Mouse (Mus musculus): ENCODE data around the gene Zfp652. TPM values are rescaled to one million over a fixed set of nuclear protein-coding genes. Genes with fewer than 3 reads are reported as not detected.

Zfp652 gene
- total and polyA plus RNA-seq, 3 experiments, result 57.0 to 261 (median 180) TPM

DNA sequence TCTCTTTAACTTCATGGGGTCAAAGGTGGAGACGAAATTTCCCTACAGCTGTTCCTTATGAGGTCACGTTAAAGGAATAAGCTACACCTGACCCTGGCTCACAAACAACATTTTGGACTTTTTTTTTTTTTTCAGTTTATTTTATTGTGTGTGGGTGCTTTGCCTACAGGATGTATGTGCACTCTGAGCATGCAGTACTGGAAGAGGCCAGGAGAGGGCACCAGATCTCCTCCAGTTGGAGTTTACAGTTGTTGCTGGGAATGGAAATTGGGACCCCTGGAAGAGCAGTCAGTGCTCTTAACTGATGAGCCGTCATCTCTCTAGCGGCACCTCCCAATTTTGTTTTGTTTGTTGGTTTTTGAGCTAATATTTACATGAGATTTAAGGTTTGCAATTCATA lies 73.2 kb downstream of the Zfp652 start:
- Histone ChIP-seq H3K4me1 (ENCODE audit: insufficient read depth, low read depth, low read length) (peaks cover 9% of the 10 kb centered on the region; the same call in 1 of the 2 replicates), H3K36me3 (replicated peaks) (peaks cover 77% of the 10 kb centered on the region), H3K27me3 (ENCODE audit: insufficient read depth, low read length) (no peaks in the 10 kb centered on the region), H3K4me3 (ENCODE audit: low read depth, low read length) (no peak overlapping the region), H3K9me3 (replicated peaks) (peaks cover 7% of the 10 kb centered on the region)
- ATAC-seq (ENCODE audit: extremely low read depth, insufficient number of reproducible peaks, low FRiP score, poor library complexity, severe bottlenecking) (no peak), DNase-seq (ENCODE audit: low spot score) (no peak)
- no peak for TF ChIP-seq TAL1 (conservative IDR thresholded peaks at IDR 0.05; ENCODE audit: low read depth, low read length)
- peak; percentile 55 for TF ChIP-seq CTCF (IDR thresholded peaks at IDR 0.05; ENCODE audit: low read depth, low read length)

DNA sequence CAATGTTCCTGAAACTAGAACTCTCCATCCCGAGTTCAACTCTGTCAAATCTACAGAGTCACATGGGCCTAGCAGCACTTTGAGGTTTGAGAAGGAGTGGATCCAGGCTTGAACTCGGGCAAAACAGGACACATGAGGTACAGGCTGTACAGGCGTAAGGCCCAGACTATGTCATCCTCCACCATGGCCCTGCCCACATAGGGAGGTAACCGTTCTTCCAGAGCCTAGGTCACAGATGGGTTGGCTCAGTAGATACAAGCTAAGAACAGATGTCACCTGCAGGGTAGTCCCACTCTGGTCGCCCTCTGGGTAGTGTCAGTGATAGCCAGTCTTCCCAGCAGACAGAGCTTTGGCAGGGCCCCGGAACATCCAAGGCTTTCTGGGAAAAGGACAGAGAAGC lies 74.0 kb downstream of the Zfp652 start:
- TF ChIP-seq POLR2AphosphoS5 (IDR thresholded peaks at IDR 0.05; ENCODE audit: insufficient replicate concordance, low read depth, low read length) (no peak), GATA1 (IDR thresholded peaks at IDR 0.05; ENCODE audit: borderline replicate concordance, low read length) (no peak), GATA2 (IDR thresholded peaks at IDR 0.05; ENCODE audit: borderline replicate concordance, low read depth, low read length) (no peak), CTCF (IDR thresholded peaks at IDR 0.05; ENCODE audit: low read depth, low read length) (no peak), TAL1 (conservative IDR thresholded peaks at IDR 0.05; ENCODE audit: low read depth, low read length) (no peak)
- ATAC-seq (ENCODE audit: extremely low read depth, insufficient number of reproducible peaks, low FRiP score, poor library complexity, severe bottlenecking), result no peak
- Histone ChIP-seq H3K36me3 (replicated peaks) (peaks cover 81% of the 10 kb centered on the region), H3K4me1 (ENCODE audit: insufficient read depth, low read depth, low read length) (peaks cover 9% of the 10 kb centered on the region; the same call in 1 of the 2 replicates), H3K9me3 (replicated peaks) (peaks cover 7% of the 10 kb centered on the region), H3K4me3 (ENCODE audit: low read depth, low read length) (no peak overlapping the region), H3K27me3 (ENCODE audit: insufficient read depth, low read length) (no peaks in the 10 kb centered on the region)
- DNase-seq (ENCODE audit: low spot score), result no peak

GRCm38 (mm10) chr11:95789451-95789891 lies 77.0 kb downstream of the Zfp652 start:
- H3K27me3 ChIP-seq (ENCODE audit: insufficient read depth, low read length), result no peaks in the 10 kb centered on the region
- DNase-seq (ENCODE audit: low spot score), result no peak
- ATAC-seq (ENCODE audit: extremely low read depth, insufficient number of reproducible peaks, low FRiP score, poor library complexity, severe bottlenecking), result no peak
- H3K4me3 ChIP-seq (ENCODE audit: low read depth, low read length), result no peak overlapping the region
- peaks cover 25% of the 10 kb centered on the region for H3K4me1 ChIP-seq (ENCODE audit: insufficient read depth, low read depth, low read length)
- TF ChIP-seq GATA2 (IDR thresholded peaks at IDR 0.05; ENCODE audit: borderline replicate concordance, low read depth, low read length) (no peak), GATA1 (IDR thresholded peaks at IDR 0.05; ENCODE audit: borderline replicate concordance, low read length) (no peak), TAL1 (conservative IDR thresholded peaks at IDR 0.05; ENCODE audit: low read depth, low read length) (no peak), POLR2AphosphoS5 (IDR thresholded peaks at IDR 0.05; ENCODE audit: insufficient replicate concordance, low read depth, low read length) (no peak), CTCF (IDR thresholded peaks at IDR 0.05; ENCODE audit: low read depth, low read length) (no peak)
- H3K9me3 ChIP-seq (replicated peaks), result peaks cover 7% of the 10 kb centered on the region
- peaks cover 71% of the 10 kb centered on the region for H3K36me3 ChIP-seq (replicated peaks)

GRCm38 (mm10) chr11:95791787-95792186 lies 79.3 kb downstream of the Zfp652 start:
- peaks cover 36% of the 10 kb centered on the region for H3K4me1 ChIP-seq (ENCODE audit: insufficient read depth, low read depth, low read length)
- DNase-seq (ENCODE audit: low spot score) (no peak), ATAC-seq (ENCODE audit: extremely low read depth, insufficient number of reproducible peaks, low FRiP score, poor library complexity, severe bottlenecking) (no peak)
- no peaks in the 10 kb centered on the region; the same call in 1 of the 2 replicates for H3K27me3 ChIP-seq (ENCODE audit: insufficient read depth, low read length)
- no peaks in the 10 kb centered on the region for H3K9me3 ChIP-seq (replicated peaks)
- H3K4me3 ChIP-seq (ENCODE audit: low read depth, low read length), result no peak overlapping the region
- peaks cover 53% of the 10 kb centered on the region for H3K36me3 ChIP-seq (replicated peaks)
- no peak for TF ChIP-seq CTCF (IDR thresholded peaks at IDR 0.05; ENCODE audit: low read depth, low read length)
- TF ChIP-seq POLR2AphosphoS5 (IDR thresholded peaks at IDR 0.05; ENCODE audit: insufficient replicate concordance, low read depth, low read length), result no peak
- TF ChIP-seq TAL1 (conservative IDR thresholded peaks at IDR 0.05; ENCODE audit: low read depth, low read length), result no peak
- TF ChIP-seq GATA1 (IDR thresholded peaks at IDR 0.05; ENCODE audit: borderline replicate concordance, low read length), result no peak
- TF ChIP-seq GATA2 (IDR thresholded peaks at IDR 0.05; ENCODE audit: borderline replicate concordance, low read depth, low read length), result no peak

GRCm38 (mm10) chr11:95792950-95793509 lies 80.6 kb downstream of the Zfp652 start:
- ATAC-seq (ENCODE audit: extremely low read depth, insufficient number of reproducible peaks, low FRiP score, poor library complexity, severe bottlenecking) (no peak), DNase-seq (ENCODE audit: low spot score) (no peak)

DNA sequence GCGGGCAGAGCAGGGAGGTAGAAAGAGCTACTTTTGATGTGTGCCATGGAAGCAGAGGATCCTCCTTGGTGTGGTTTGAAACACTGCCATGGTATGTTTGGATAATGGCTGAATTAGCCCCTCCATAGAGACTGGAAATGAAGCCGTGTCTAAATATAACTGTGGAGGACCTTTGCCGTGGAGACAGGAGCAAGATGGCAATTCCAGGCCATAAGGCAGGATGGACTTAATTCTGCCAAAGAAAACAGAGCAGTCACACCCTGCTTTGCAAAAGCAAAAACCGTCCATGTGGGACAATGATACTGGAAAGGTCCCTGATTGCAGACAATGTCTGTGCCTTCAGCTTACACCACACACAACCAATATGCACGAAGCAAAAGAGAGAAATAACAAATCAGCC lies 81.7 kb downstream of the Zfp652 start:
- H3K4me3 ChIP-seq (ENCODE audit: low read depth, low read length), result no peak overlapping the region
- no peaks in the 10 kb centered on the region for H3K9me3 ChIP-seq (replicated peaks)
- H3K27me3 ChIP-seq (ENCODE audit: insufficient read depth, low read length), result no peaks in the 10 kb centered on the region; the same call in 1 of the 2 replicates
- peaks cover 35% of the 10 kb centered on the region for H3K4me1 ChIP-seq (ENCODE audit: insufficient read depth, low read depth, low read length)
- ATAC-seq (ENCODE audit: extremely low read depth, insufficient number of reproducible peaks, low FRiP score, poor library complexity, severe bottlenecking), result no peak
- no peak for DNase-seq (ENCODE audit: low spot score)
- peaks cover 38% of the 10 kb centered on the region for H3K36me3 ChIP-seq (replicated peaks)
- TF ChIP-seq CTCF (IDR thresholded peaks at IDR 0.05; ENCODE audit: low read depth, low read length), result no peak
- TF ChIP-seq TAL1 (conservative IDR thresholded peaks at IDR 0.05; ENCODE audit: low read depth, low read length), result no peak
- TF ChIP-seq POLR2AphosphoS5 (IDR thresholded peaks at IDR 0.05; ENCODE audit: insufficient replicate concordance, low read depth, low read length), result no peak
- TF ChIP-seq GATA1 (IDR thresholded peaks at IDR 0.05; ENCODE audit: borderline replicate concordance, low read length), result no peak
- no peak for TF ChIP-seq GATA2 (IDR thresholded peaks at IDR 0.05; ENCODE audit: borderline replicate concordance, low read depth, low read length)

More at GRCm38 (mm10) chr11:95792950-95793509, 80.6 kb downstream of the Zfp652 start:
- Histone ChIP-seq H3K4me1 (ENCODE audit: insufficient read depth, low read depth, low read length) (peaks cover 38% of the 10 kb centered on the region), H3K9me3 (replicated peaks) (no peaks in the 10 kb centered on the region), H3K4me3 (ENCODE audit: low read depth, low read length) (no peak overlapping the region), H3K27me3 (ENCODE audit: insufficient read depth, low read length) (no peaks in the 10 kb centered on the region; the same call in 1 of the 2 replicates), H3K36me3 (replicated peaks) (peaks cover 50% of the 10 kb centered on the region)
- TF ChIP-seq CTCF (IDR thresholded peaks at IDR 0.05; ENCODE audit: low read depth, low read length) (no peak), GATA2 (IDR thresholded peaks at IDR 0.05; ENCODE audit: borderline replicate concordance, low read depth, low read length) (no peak), POLR2AphosphoS5 (IDR thresholded peaks at IDR 0.05; ENCODE audit: insufficient replicate concordance, low read depth, low read length) (no peak), TAL1 (conservative IDR thresholded peaks at IDR 0.05; ENCODE audit: low read depth, low read length) (no peak), GATA1 (IDR thresholded peaks at IDR 0.05; ENCODE audit: borderline replicate concordance, low read length) (no peak)

All from G1E (cell line).